Comparison of ENCODE assay signal across 16 mouse cellular contexts in genomic region chr8:65414201-65414600, GRCm38 (mm10).
"Had no signal": no experiment of that assay in that cellular context is flagged by ENCODE, and none has a peak within 500 bp of the region (broad histone marks: within the 10 kb centered on the region; RNA-seq: fewer than 3 reads in every experiment).

No protein-coding gene starts in this region.

- H3K4me3 ChIP-seq: kidney, embryonic 15.5 days; limb, embryonic 15.5 days; liver, embryonic 12.5 days; megakaryocyte, embryonic 14.5 days; midbrain, embryonic 15.5 days; neural tube, embryonic 12.5 days had no signal

- H3K9ac ChIP-seq: kidney, embryonic 15.5 days; limb, embryonic 15.5 days; liver, embryonic 12.5 days; lung, embryonic 14.5 days; midbrain, embryonic 15.5 days; neural tube, embryonic 12.5 days had no signal

- DNase-seq: kidney, adult 2 months; kidney, postnatal 14 days; lung, embryonic 14.5 days; lung, postnatal 10 days; lung, postnatal 4 days; retina, postnatal 1 day; thymus, adult 18-20 months; thymus, postnatal 14 days had no signal

- H3K27me3 ChIP-seq: kidney, embryonic 15.5 days; limb, embryonic 15.5 days; liver, embryonic 12.5 days; megakaryocyte, embryonic 14.5 days; midbrain, embryonic 15.5 days; neural tube, embryonic 12.5 days had no signal

- H3K27ac ChIP-seq: kidney, embryonic 15.5 days; limb, embryonic 15.5 days; liver, embryonic 12.5 days; midbrain, embryonic 15.5 days; neural tube, embryonic 12.5 days had no signal

- H3K4me2 ChIP-seq: kidney, embryonic 15.5 days; limb, embryonic 15.5 days; liver, embryonic 12.5 days; lung, embryonic 14.5 days; midbrain, embryonic 11.5 days; midbrain, embryonic 15.5 days; neural tube, embryonic 12.5 days had no signal

- H3K4me1 ChIP-seq: kidney, embryonic 15.5 days; limb, embryonic 15.5 days; liver, embryonic 12.5 days; megakaryocyte, embryonic 14.5 days; midbrain, embryonic 15.5 days; neural tube, embryonic 12.5 days had no signal

- H3K9me3 ChIP-seq: kidney, embryonic 15.5 days; limb, embryonic 15.5 days; liver, embryonic 12.5 days; megakaryocyte, embryonic 14.5 days; midbrain, embryonic 15.5 days; neural tube, embryonic 12.5 days had no signal

- ATAC-seq: intestine, embryonic 16.5 days; liver, embryonic 12.5 days; midbrain, embryonic 15.5 days had no signal

- H3K36me3 ChIP-seq: kidney, embryonic 15.5 days; limb, embryonic 15.5 days; liver, embryonic 12.5 days; midbrain, embryonic 15.5 days; neural tube, embryonic 12.5 days had no signal
